Mouse (Mus musculus): ENCODE data around the gene Fasn. TPM values are rescaled to one million over a fixed set of nuclear protein-coding genes. Genes with fewer than 3 reads are reported as not detected.
A peak's percentile ranks its signal among the peaks of the same experiment; 100 is the strongest.
"Not testable (repeated sequence)": the region's sequence is repeated elsewhere in the genome, so short reads cannot be mapped to it uniquely, and the experiment has no call there.

Fasn gene
- polyA plus RNA-seq, 1 experiment from 2014 or later, result 118 TPM

DNA sequence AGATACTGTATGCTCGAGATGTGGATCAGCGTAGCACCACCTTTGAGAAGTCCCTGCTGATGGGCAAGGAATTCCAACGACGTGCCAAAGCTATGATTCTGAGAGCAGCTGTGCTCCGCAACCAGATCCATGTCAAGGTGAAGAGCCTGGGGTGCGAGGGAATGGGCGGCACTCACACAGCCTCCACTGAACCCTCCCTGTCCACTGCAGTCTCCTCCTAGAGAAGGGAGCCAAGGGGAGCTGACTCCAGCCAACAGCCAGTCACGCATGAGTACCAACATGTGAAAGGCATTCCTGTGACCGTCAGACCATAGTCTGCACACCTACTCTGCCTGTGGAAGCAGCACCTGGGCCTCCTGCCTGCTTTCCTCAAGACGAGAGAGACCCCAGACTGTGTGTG lies 35.9 kb downstream of the Fasn start:
- H3K27ac ChIP-seq; H3K27me3 ChIP-seq; H3K4me2 ChIP-seq; ATAC-seq (ENCODE audit: low FRiP score); H3K9ac ChIP-seq; H3K4me3 ChIP-seq (replicated peaks); H3K9me3 ChIP-seq: not testable (repeated sequence)
- peaks cover 15% of the 10 kb centered on the region for H3K4me1 ChIP-seq
- 88% methylated on average over 9 of the region's 10 CpGs for WGBS
- peaks cover 75% of the 10 kb centered on the region for H3K36me3 ChIP-seq (replicated peaks)

DNA sequence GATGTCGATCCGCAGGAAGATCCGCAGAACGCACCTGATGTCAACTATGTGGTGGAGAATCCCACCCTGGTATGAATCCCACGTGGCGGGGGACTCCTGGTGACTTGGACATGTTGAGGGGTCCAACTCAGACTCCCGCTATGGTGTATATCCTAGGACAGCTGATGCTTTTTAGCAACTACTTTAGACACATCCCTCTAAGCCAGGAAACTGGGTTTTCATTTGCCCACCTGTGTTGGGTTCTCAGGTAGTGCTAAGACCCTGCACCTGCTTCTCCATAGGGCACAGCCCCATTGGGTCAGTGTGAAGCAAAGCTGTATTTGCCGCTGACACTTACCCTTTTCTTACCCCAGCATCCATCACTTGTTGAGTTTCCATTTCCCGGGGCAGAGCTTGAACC lies 39.2 kb downstream of the Fasn start:
- ATAC-seq (ENCODE audit: low FRiP score), result no peak

DNA sequence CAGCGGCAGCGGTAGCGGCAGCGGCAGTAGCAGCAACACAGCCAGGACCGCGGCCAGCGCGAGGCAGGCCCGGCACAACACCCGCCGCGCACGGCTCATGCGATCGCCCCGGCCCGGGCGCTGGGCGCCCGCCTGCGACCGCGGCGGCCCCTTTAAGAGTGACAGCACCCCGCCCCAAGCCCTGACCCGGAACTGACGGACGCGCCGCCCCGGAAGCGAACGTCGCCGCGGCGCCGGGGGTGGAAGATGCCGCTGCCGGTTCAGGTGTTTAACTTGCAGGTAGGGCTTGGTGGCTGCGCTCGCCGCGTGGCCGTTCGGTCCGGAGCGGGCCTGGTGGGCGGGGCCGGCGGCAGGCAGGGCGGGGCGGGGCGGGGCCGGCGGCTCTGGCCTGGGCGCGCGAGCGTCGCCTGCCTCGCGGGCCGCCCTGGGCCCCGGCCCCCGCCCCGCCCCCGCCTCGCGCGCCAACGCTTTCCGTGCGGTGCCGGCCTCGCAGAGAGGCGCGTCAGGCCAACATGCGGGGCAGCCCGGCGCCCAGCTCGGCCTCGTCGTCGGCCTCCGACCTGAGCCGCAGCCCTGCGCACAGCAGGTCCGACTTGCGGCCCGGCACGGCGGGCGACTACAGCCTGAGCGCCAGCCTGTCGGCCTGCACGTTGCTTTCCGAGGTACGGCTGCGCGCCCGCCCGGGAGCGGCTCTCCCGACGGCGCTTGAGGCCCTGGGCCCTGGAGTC lies 40.1 kb downstream of the Fasn start, which contains the start of the genes Rfng and Gps1:
Rfng (minus strand) TSS at position 144 of the 728 bp plus-strand sequence.
Gps1 (plus strand) TSS at position 209 of the 728 bp plus-strand sequence.
- Histone ChIP-seq H3K36me3 (replicated peaks) (peaks cover 54% of the 10 kb centered on the region), H3K27ac (peak within 1 kb of the TSS; percentile 73), H3K4me3 (replicated peaks) (peak within 1 kb of the TSS; percentile 100), H3K9ac (peak within 1 kb of the TSS; percentile 95), H3K27me3 (no peaks in the 10 kb centered on the region; the same call in 1 of the 2 replicates), H3K9me3 (no peaks in the 10 kb centered on the region), H3K4me2 (peak within 1 kb of the TSS; percentile 99), H3K4me1 (peaks cover 27% of the 10 kb centered on the region)
- ATAC-seq (ENCODE audit: low FRiP score), result peak; percentile 85
- under 1% methylated on average over 84 of the region's 107 CpGs for WGBS

More for the DNA sequence above, 39.2 kb downstream of the Fasn start:
- Histone ChIP-seq H3K4me2 (peak overlapping the region; percentile 99), H3K4me3 (replicated peaks) (peak overlapping the region; percentile 100), H3K9ac (peak overlapping the region; percentile 95), H3K9me3 (no peaks in the 10 kb centered on the region), H3K4me1 (peaks cover 27% of the 10 kb centered on the region), H3K27me3 (no peaks in the 10 kb centered on the region; the same call in 1 of the 2 replicates), H3K27ac (peak overlapping the region; percentile 73; the same call in 1 of the 2 replicates), H3K36me3 (replicated peaks) (peaks cover 60% of the 10 kb centered on the region)
- 41% methylated on average over 9 of the region's 9 CpGs for WGBS

- WGBS, result 2% methylated on average over 42 of the region's 42 CpGs
- H3K36me3 ChIP-seq (replicated peaks), result peaks cover 50% of the 10 kb centered on the region
- H3K4me1 ChIP-seq, result peaks cover 27% of the 10 kb centered on the region
- peak overlapping the region; percentile 73 for H3K27ac ChIP-seq
- H3K9me3 ChIP-seq, result no peaks in the 10 kb centered on the region
- peak overlapping the region; percentile 100 for H3K4me3 ChIP-seq (replicated peaks)
- no peaks in the 10 kb centered on the region; the same call in 1 of the 2 replicates for H3K27me3 ChIP-seq
- ATAC-seq (ENCODE audit: low FRiP score), result peak; percentile 45; the same call in 1 of the 2 replicates
- H3K4me2 ChIP-seq, result peak overlapping the region; percentile 99
- H3K9ac ChIP-seq, result peak overlapping the region; percentile 95
Measured at GRCm38 (mm10) chr11:120783426-120784063, 40.8 kb downstream of the Fasn start.

DNA sequence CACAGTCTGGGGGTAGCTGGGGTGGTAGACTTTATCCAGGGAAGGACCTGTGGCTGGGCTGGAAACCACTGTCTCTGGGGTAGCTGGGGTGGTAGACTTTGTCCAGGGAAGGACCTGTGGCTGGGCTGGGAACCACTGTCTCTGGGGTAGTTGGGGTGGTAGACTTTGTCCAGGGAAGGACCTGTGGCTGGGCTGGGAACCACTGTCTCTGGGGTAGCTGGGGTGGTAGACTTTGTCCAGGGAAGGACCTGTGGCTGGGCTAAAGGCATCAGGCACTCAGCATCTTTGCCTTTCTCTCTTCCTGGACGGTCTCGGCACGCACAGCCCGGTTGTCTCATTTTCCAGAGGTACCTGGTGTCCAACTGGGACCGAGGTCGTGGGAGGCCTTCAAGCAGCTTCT lies 43.0 kb downstream of the Fasn start:
- Histone ChIP-seq H3K36me3 (replicated peaks) (peaks cover 28% of the 10 kb centered on the region), H3K4me1 (peaks cover 29% of the 10 kb centered on the region)
- ATAC-seq (ENCODE audit: low FRiP score); H3K9me3 ChIP-seq; H3K9ac ChIP-seq; H3K4me3 ChIP-seq (replicated peaks); H3K27ac ChIP-seq; H3K4me2 ChIP-seq; H3K27me3 ChIP-seq: not testable (repeated sequence)
- WGBS, result 97% methylated on average over 6 of the region's 6 CpGs

- peaks cover 21% of the 10 kb centered on the region for H3K36me3 ChIP-seq (replicated peaks)
- peaks cover 24% of the 10 kb centered on the region for H3K4me1 ChIP-seq
- H3K9me3 ChIP-seq, result no peaks in the 10 kb centered on the region
- no peak for ATAC-seq (ENCODE audit: low FRiP score)
- 93% methylated on average over 1 of the region's 1 CpGs for WGBS
- no peak overlapping the region for H3K27ac ChIP-seq
- no peak overlapping the region for H3K9ac ChIP-seq
- no peak overlapping the region for H3K4me2 ChIP-seq
- H3K27me3 ChIP-seq, result no peaks in the 10 kb centered on the region; the same call in 1 of the 2 replicates
- H3K4me3 ChIP-seq (replicated peaks), result no peak overlapping the region
Measured at GRCm38 (mm10) chr11:120779876-120780275, 44.5 kb downstream of the Fasn start.

DNA sequence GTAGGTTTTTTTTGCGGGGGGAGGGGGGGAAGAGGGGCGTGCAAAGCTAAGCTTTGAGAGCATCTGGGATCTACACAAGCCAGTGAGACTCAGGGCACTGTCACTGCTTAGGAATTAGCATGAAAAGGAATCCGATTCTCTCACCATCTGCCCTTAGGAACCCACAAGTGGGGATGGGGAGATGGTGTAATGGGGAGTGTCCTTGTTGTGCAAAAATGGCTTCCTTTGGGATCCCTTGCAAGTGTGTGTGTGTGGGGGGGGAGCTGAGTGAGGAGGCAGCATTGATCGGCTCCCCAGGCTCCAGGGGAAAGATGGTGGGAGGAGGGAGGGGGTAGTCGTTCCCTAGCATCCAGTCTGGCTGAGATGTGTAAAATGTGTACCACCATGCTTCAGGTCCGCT lies 47.2 kb downstream of the Fasn start:
- H3K4me3 ChIP-seq (replicated peaks), result no peak overlapping the region
- WGBS, result 35% methylated on average over 6 of the region's 6 CpGs
- H3K27ac ChIP-seq, result no peak overlapping the region
- H3K9me3 ChIP-seq, result no peaks in the 10 kb centered on the region
- ATAC-seq (ENCODE audit: low FRiP score), result no peak
- H3K36me3 ChIP-seq (replicated peaks), result peaks cover 20% of the 10 kb centered on the region
- no peak overlapping the region for H3K4me2 ChIP-seq
- H3K9ac ChIP-seq, result no peak overlapping the region
- H3K4me1 ChIP-seq, result peaks cover 8% of the 10 kb centered on the region
- no peaks in the 10 kb centered on the region; the same call in 1 of the 2 replicates for H3K27me3 ChIP-seq

DNA sequence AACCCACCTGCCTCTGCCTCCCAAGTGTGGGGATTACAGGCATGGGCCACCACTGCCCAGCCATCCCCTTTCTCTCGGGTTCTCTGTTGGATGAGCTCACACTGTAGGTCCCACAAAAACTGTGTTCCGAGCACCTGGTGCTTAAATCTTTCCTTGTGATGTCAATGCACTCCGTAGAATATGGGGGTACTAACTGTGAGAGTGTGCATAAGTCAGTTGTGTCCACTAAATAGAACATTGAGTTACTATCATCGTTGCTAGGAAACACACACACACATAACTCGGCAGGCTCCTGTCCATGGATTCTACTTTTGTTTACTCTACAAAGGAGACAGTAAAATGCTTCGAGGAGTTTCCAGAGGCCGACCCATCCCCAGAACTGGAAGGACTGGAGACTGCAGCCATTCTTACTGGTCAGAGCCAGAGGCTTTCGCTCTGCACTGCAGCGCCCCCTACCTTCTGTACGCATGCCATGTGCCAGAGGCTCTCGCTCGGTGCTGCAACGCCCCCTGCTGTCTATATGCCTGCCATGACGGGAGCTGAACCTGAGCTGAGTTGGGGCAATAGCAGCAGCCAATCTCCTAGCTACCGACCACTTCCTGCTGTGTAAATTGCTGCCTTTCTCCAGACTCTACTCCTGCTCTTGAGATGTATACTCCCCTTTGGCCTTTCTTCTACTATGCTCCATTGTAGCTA lies 48.4 kb downstream of the Fasn start:
- WGBS, result 32% methylated on average over 15 of the region's 15 CpGs
- Histone ChIP-seq H3K9me3 (no peaks in the 10 kb centered on the region), H3K4me1 (peaks cover 8% of the 10 kb centered on the region), H3K27ac (no peak overlapping the region), H3K4me3 (replicated peaks) (no peak overlapping the region), H3K36me3 (replicated peaks) (peaks cover 11% of the 10 kb centered on the region), H3K9ac (no peak overlapping the region), H3K27me3 (no peaks in the 10 kb centered on the region; the same call in 1 of the 2 replicates), H3K4me2 (no peak overlapping the region)
- ATAC-seq (ENCODE audit: low FRiP score), result peak; percentile 83

GRCm38 (mm10) chr11:120773463-120774190 lies 50.7 kb downstream of the Fasn start:
- no peak for ATAC-seq (ENCODE audit: low FRiP score)
- H3K4me3 ChIP-seq (replicated peaks), result no peak overlapping the region
- no peaks in the 10 kb centered on the region for H3K36me3 ChIP-seq (replicated peaks)
- H3K27ac ChIP-seq, result no peak overlapping the region
- H3K4me2 ChIP-seq, result no peak overlapping the region
- H3K9me3 ChIP-seq, result no peaks in the 10 kb centered on the region
- H3K4me1 ChIP-seq, result peaks cover 8% of the 10 kb centered on the region
- H3K9ac ChIP-seq, result no peak overlapping the region
- WGBS, result 94% methylated on average over 7 of the region's 7 CpGs
- H3K27me3 ChIP-seq, result no peaks in the 10 kb centered on the region; the same call in 1 of the 2 replicates

DNA sequence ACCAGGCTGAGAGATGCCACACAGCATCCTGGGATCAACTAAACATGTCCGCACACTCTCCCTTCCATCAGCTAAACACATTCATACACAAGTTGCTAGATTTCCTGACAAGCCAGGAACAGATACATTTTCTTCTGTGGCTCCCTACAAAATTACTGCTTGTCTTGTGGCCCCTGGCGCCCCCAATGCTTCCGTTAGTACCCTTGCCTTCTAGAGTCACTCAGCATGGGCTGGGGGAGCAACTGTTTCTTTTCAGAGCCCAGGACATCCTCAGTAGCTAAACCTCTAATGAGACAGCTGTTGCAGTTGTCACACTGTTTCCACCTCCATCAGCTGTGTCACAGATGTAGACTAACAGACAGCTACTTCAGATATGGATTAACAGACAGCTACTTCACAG lies 51.6 kb downstream of the Fasn start:
- ATAC-seq (ENCODE audit: low FRiP score), result no peak
- no peak overlapping the region for H3K27ac ChIP-seq
- H3K36me3 ChIP-seq (replicated peaks), result no peaks in the 10 kb centered on the region
- H3K4me3 ChIP-seq (replicated peaks), result no peak overlapping the region
- 81% methylated on average over 3 of the region's 3 CpGs for WGBS
- no peak overlapping the region for H3K4me2 ChIP-seq
- peaks cover 8% of the 10 kb centered on the region for H3K4me1 ChIP-seq
- no peaks in the 10 kb centered on the region; the same call in 1 of the 2 replicates for H3K27me3 ChIP-seq
- H3K9me3 ChIP-seq, result no peaks in the 10 kb centered on the region
- no peak overlapping the region for H3K9ac ChIP-seq

GRCm38 (mm10) chr11:120768206-120768605 lies 56.1 kb downstream of the Fasn start:
- no peak for ATAC-seq (ENCODE audit: low FRiP score)
- Histone ChIP-seq H3K9ac (no peak overlapping the region), H3K4me3 (replicated peaks) (no peak overlapping the region), H3K9me3 (no peaks in the 10 kb centered on the region), H3K4me1 (no peaks in the 10 kb centered on the region), H3K27me3 (no peaks in the 10 kb centered on the region; the same call in 1 of the 2 replicates), H3K36me3 (replicated peaks) (no peaks in the 10 kb centered on the region), H3K4me2 (no peak overlapping the region), H3K27ac (no peak overlapping the region)
- WGBS, result 44% methylated on average over 1 of the region's 1 CpGs

Measured in forebrain, embryonic 12.5 days (tissue).